Mouse (Mus musculus): Measurements from ENCODE around the gene Apobec4. TPM values are rescaled to one million over a fixed set of nuclear protein-coding genes. Genes with fewer than 3 reads are reported as not detected.

Gene Apobec4
- polyA plus RNA-seq, 1 experiment from 2014 or later: not detected

DNA sequence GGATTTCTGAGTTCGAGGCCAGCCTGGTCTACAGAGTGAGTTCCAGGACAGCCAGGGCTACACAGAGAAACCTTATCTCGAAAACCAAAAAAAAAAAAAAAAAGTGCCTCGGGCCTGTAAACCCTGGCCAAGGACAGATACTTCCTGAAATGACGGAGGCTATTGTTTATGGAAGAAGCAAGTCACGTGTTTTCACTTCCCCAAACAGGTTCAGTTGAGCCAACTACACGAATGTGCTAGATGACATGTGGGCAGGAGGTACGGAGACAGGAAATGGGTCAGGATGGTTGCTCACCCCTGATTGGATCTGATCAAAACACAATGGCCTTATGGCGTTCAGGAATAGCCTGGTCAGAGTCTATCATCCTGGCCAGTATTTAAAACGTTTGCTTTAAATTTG is 47.8 kb downstream of the Apobec4 start:
- Histone ChIP-seq H3K4me1 (ENCODE audit: control insufficient read depth, insufficient read depth, low read length) (no peaks in the 10 kb centered on the region), H3K4me3 (ENCODE audit: low read depth, low read length) (no peak overlapping the region), H3K36me3 (replicated peaks; ENCODE audit: control insufficient read depth, insufficient read depth, low read depth, low read length) (no peaks in the 10 kb centered on the region), H3K9me3 (replicated peaks; ENCODE audit: control insufficient read depth, low read length) (no peaks in the 10 kb centered on the region), H3K27ac (replicated peaks; ENCODE audit: low read depth, low read length) (no peak overlapping the region), H3K4me2 (ENCODE audit: low read depth, low read length) (no peak overlapping the region), H3K27me3 (ENCODE audit: control insufficient read depth, insufficient read depth, low read length) (no peaks in the 10 kb centered on the region), H3K9ac (replicated peaks; ENCODE audit: low read length) (no peak overlapping the region)
- no peak for ATAC-seq (replicated peaks; ENCODE audit: insufficient number of reproducible peaks, low FRiP score, low TSS enrichment, low read depth)
- 68% methylated on average over 9 of the region's 9 CpGs for WGBS
- DNase-seq (ENCODE audit: low spot score): peak; percentile 11

GRCm38 (mm10) chr1:152799897-152800296 is 49.5 kb downstream of the Apobec4 start, which contains the start of gene Ncf2:
Ncf2 (plus strand) TSS chr1:152800194.
- no peak within 1 kb of the TSS for H3K4me3 ChIP-seq (ENCODE audit: low read depth, low read length)
- H3K4me2 ChIP-seq (ENCODE audit: low read depth, low read length): no peak within 1 kb of the TSS
- 7% methylated on average over 2 of the region's 2 CpGs for WGBS
- no peaks in the 10 kb centered on the region for H3K36me3 ChIP-seq (replicated peaks; ENCODE audit: control insufficient read depth, insufficient read depth, low read depth, low read length)
- ATAC-seq (replicated peaks; ENCODE audit: insufficient number of reproducible peaks, low FRiP score, low TSS enrichment, low read depth) (peak; percentile 84), DNase-seq (ENCODE audit: low spot score) (peak; percentile 37)
- no peaks in the 10 kb centered on the region for H3K27me3 ChIP-seq (ENCODE audit: control insufficient read depth, insufficient read depth, low read length)
- no peak within 1 kb of the TSS for H3K27ac ChIP-seq (replicated peaks; ENCODE audit: low read depth, low read length)
- H3K9ac ChIP-seq (replicated peaks; ENCODE audit: low read length): no peak within 1 kb of the TSS
- H3K4me1 ChIP-seq (ENCODE audit: control insufficient read depth, insufficient read depth, low read length): no peaks in the 10 kb centered on the region
- no peaks in the 10 kb centered on the region for H3K9me3 ChIP-seq (replicated peaks; ENCODE audit: control insufficient read depth, low read length)

DNA sequence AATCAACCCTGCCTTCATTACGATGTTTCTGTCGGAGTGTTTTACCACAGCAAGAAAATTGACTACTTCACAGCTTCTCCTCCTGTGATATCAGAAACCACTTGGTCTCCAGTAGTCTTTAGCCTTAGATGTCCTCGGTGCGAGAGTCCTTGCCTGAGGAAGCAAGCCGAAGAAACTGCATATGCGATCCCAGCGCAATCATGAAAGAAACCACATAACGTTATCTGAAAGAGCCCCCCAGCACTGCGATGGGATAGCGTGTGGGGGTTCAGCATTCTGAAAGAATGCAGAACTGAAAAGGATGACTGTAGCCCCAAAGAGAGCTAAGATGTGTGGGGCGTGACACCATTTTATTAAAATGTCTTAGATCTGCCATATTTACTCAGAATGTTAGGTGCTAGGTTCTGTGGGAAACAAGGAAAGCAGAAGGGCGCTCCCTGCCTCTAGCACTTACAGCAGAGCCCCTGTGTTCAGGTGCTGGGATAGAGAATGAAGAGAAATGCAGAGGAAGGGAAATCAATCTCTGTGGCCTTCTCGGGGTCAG is 50.4 kb downstream of the Apobec4 start:
- WGBS: 86% methylated on average over 13 of the region's 13 CpGs
- no peak for ATAC-seq (replicated peaks; ENCODE audit: insufficient number of reproducible peaks, low FRiP score, low TSS enrichment, low read depth)

DNA sequence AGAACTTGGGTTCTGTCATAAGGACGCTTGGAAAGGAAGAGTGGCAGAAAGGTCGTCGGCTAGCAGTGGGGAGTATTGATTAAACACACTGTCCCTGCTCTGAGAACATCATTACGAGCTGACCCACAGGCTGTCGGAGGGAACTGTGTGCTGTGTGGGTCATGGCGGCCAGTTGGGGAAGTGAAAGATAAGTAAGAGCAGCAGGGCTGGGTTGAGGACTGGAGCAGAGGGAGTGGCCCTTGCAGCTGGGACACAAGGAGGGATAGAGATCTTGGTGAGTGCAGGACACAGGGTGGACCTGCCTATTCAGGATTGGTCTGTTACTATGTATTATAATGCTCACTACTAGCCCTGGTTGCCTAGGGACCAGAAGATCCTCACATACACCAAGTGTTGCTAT is 54.6 kb downstream of the Apobec4 start:
- ATAC-seq (replicated peaks; ENCODE audit: insufficient number of reproducible peaks, low FRiP score, low TSS enrichment, low read depth) (no peak), DNase-seq (ENCODE audit: low spot score) (no peak)
- WGBS: 81% methylated on average over 6 of the region's 6 CpGs
- Histone ChIP-seq H3K4me3 (ENCODE audit: low read depth, low read length) (no peak overlapping the region), H3K9ac (replicated peaks; ENCODE audit: low read length) (no peak overlapping the region), H3K9me3 (replicated peaks; ENCODE audit: control insufficient read depth, low read length) (no peaks in the 10 kb centered on the region), H3K4me1 (ENCODE audit: control insufficient read depth, insufficient read depth, low read length) (no peaks in the 10 kb centered on the region; the same call in 1 of the 2 replicates), H3K27ac (replicated peaks; ENCODE audit: low read depth, low read length) (no peak overlapping the region), H3K36me3 (replicated peaks; ENCODE audit: control insufficient read depth, insufficient read depth, low read depth, low read length) (no peaks in the 10 kb centered on the region), H3K27me3 (ENCODE audit: control insufficient read depth, insufficient read depth, low read length) (no peaks in the 10 kb centered on the region), H3K4me2 (ENCODE audit: low read depth, low read length) (no peak overlapping the region)

More for the DNA sequence above, 50.4 kb downstream of the Apobec4 start:
- no peaks in the 10 kb centered on the region for H3K4me1 ChIP-seq (ENCODE audit: control insufficient read depth, insufficient read depth, low read length)
- no peaks in the 10 kb centered on the region for H3K27me3 ChIP-seq (ENCODE audit: control insufficient read depth, insufficient read depth, low read length)
- no peak for DNase-seq (ENCODE audit: low spot score)
- H3K9ac ChIP-seq (replicated peaks; ENCODE audit: low read length): no peak overlapping the region
- no peaks in the 10 kb centered on the region for H3K36me3 ChIP-seq (replicated peaks; ENCODE audit: control insufficient read depth, insufficient read depth, low read depth, low read length)
- no peaks in the 10 kb centered on the region for H3K9me3 ChIP-seq (replicated peaks; ENCODE audit: control insufficient read depth, low read length)
- no peak overlapping the region for H3K4me2 ChIP-seq (ENCODE audit: low read depth, low read length)
- H3K27ac ChIP-seq (replicated peaks; ENCODE audit: low read depth, low read length): no peak overlapping the region
- no peak overlapping the region for H3K4me3 ChIP-seq (ENCODE audit: low read depth, low read length)

Other genes starting within 250 kb of the Apobec4 start
- 26.0 and 28.0 TPM in 2 replicates for gene Rgl1, start 15.8 kb downstream of the Apobec4 start, polyA plus RNA-seq (2014; fragmentation: Nextera tagmentation; extraction: Ambion mirVana)
- gene Arpc5, start 16.0 kb downstream of the Apobec4 start, polyA plus RNA-seq (2014; fragmentation: Nextera tagmentation; extraction: Ambion mirVana): 255 and 257 TPM in 2 replicates
- gene Ncf2, start 49.6 kb downstream of the Apobec4 start, polyA plus RNA-seq (2014; fragmentation: Nextera tagmentation; extraction: Ambion mirVana): 2.5 and 2.6 TPM in 2 replicates
- gene Smg7, start 152.1 kb downstream of the Apobec4 start, polyA plus RNA-seq (2014; fragmentation: Nextera tagmentation; extraction: Ambion mirVana): 42.8 and 44.6 TPM in 2 replicates
- 4.3 and 6.8 TPM in 2 replicates for gene Nmnat2, start 204.4 kb downstream of the Apobec4 start, polyA plus RNA-seq (2014; fragmentation: Nextera tagmentation; extraction: Ambion mirVana)